ENCODE assay signal across 14 mouse cellular contexts in the genomic region with DNA sequence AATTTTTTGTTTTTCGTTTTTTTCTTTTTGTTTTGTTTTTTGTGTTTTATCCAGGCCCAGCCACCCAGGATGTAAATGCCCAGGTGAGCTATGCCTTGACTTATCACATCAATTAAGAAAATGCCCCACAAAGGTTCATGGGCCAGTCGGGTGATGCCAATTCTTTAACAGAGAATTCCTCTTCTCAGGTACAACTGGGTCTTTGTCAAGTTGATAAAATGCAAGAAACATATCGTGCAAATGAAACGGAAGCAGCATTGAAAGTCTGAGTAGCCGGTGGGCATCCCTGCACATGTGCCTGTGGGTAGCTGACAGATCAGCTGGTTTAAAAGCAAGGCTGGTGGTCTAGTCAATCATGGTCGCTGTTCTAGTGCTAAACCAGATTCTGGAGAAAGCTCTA. TPM values are rescaled to one million over a fixed set of nuclear protein-coding genes. Genes with fewer than 3 reads are reported as not detected.
A peak's percentile ranks its signal among the peaks of the same experiment; 100 is the strongest.
DNase-seq lines count a peak whose midpoint lies in the region; ATAC-seq and TF ChIP-seq lines count a peak whose summit lies in the region.
"Not testable (repeated sequence)": the region's sequence is repeated elsewhere in the genome, so short reads cannot be mapped to it uniquely, and the experiment has no call there.
"Had no signal": no experiment of that assay in that cellular context is flagged by ENCODE, and none has a peak within 500 bp of the region (broad histone marks: within the 10 kb centered on the region; RNA-seq: fewer than 3 reads in every experiment).

No protein-coding gene starts in this region.

- H3K9ac ChIP-seq in forebrain, embryonic 15.5 days (replicated peaks); heart, postnatal 0 days (replicated peaks; ENCODE audit: low read depth, low read length); limb, embryonic 12.5 days (replicated peaks); midbrain, embryonic 12.5 days (replicated peaks): not testable (repeated sequence)

- not testable (repeated sequence) for H3K4me2 ChIP-seq in forebrain, embryonic 15.5 days (replicated peaks); heart, postnatal 0 days (ENCODE audit: low read depth, low read length); limb, embryonic 12.5 days; midbrain, embryonic 12.5 days (replicated peaks)

- not testable (repeated sequence) for H3K4me1 ChIP-seq in forebrain, embryonic 15.5 days; heart, postnatal 0 days (ENCODE audit: control insufficient read depth, insufficient read depth); limb, embryonic 12.5 days (replicated peaks); midbrain, embryonic 12.5 days

- H3K4me3 ChIP-seq in forebrain, embryonic 15.5 days; heart, postnatal 0 days (ENCODE audit: low read depth, low read length); limb, embryonic 12.5 days (replicated peaks); midbrain, embryonic 12.5 days: not testable (repeated sequence)

- WGBS in forebrain, embryonic 15.5 days = 65% methylated on average over 6 of the region's 6 CpGs
- WGBS in heart, postnatal 0 days = 59% methylated on average over 5 of the region's 6 CpGs
- WGBS in limb, embryonic 12.5 days = 68% methylated on average over 6 of the region's 6 CpGs
- WGBS in midbrain, embryonic 12.5 days = 63% methylated on average over 6 of the region's 6 CpGs

- H3K27me3 ChIP-seq in forebrain, embryonic 15.5 days; heart, postnatal 0 days (ENCODE audit: control insufficient read depth, insufficient read depth, low read length); limb, embryonic 12.5 days; midbrain, embryonic 12.5 days: not testable (repeated sequence)

- DNase-seq in T-cell, adult 2 months (ENCODE audit: low spot score) = peak; percentile 6
- DNase-seq in heart, postnatal 0 days (ENCODE audit: low spot score) = not testable (repeated sequence)
- DNase-seq in kidney, adult 9 months = peak; percentile 19
- peak; percentile 6 to 14 for DNase-seq in spleen, postnatal 14 days (ENCODE audit: low spot score in 2 of 2)
- DNase-seq in urinary bladder, adult 2 months (ENCODE audit: low spot score) = peak; percentile 26

- TF ChIP-seq EP300 in heart, postnatal 0 days (IDR thresholded peaks at IDR 0.05; ENCODE audit: low read depth) = not testable (repeated sequence)

- H3K9me3 ChIP-seq in forebrain, embryonic 15.5 days = peaks cover 17% of the 10 kb centered on the region
- H3K9me3 ChIP-seq in heart, postnatal 0 days (replicated peaks; ENCODE audit: control insufficient read depth, low read length) = not testable (repeated sequence)
- H3K9me3 ChIP-seq in limb, embryonic 12.5 days = peaks cover 21% of the 10 kb centered on the region
- peaks cover 18% of the 10 kb centered on the region for H3K9me3 ChIP-seq in midbrain, embryonic 12.5 days

- H3K27ac ChIP-seq in forebrain, embryonic 15.5 days (replicated peaks); heart, postnatal 0 days (ENCODE audit: low read depth); limb, embryonic 12.5 days; midbrain, embryonic 12.5 days (replicated peaks): not testable (repeated sequence)

- not testable (repeated sequence) for H3K36me3 ChIP-seq in forebrain, embryonic 15.5 days; heart, postnatal 0 days (replicated peaks; ENCODE audit: control insufficient read depth, insufficient read depth, low read length); limb, embryonic 12.5 days; midbrain, embryonic 12.5 days

- ATAC-seq in forebrain, embryonic 15.5 days (replicated peaks) = peak; percentile 60
- ATAC-seq in heart, postnatal 0 days (ENCODE audit: insufficient read depth, low read depth) = peak; percentile 41; the same call in 1 of the 2 replicates
- ATAC-seq in limb, embryonic 12.5 days (ENCODE audit: insufficient number of reproducible peaks, insufficient read depth, low FRiP score, low TSS enrichment, low read depth) = peak; percentile 52; the same call in 1 of the 2 replicates
- peak; percentile 68; the same call in 1 of the 2 replicates for ATAC-seq in midbrain, embryonic 12.5 days (ENCODE audit: low FRiP score, low read depth)

- TF ChIP-seq CTCF in heart, postnatal 0 days (IDR thresholded peaks at IDR 0.05; ENCODE audit: low read depth) = not testable (repeated sequence)

RNA-seq across cellular contexts. Expression of gene Speer4d, which starts 12.2 kb away (rescaled TPM):
- not detected in 2 replicates for polyA plus RNA-seq in forebrain, embryonic 15.5 days (2015; fragmentation: Nextera tagmentation; extraction: Ambion mirVana)
- total RNA-seq in heart, postnatal 0 days (2014; rRNA removed; ENCODE audit: low replicate concordance) = not detected in 2 replicates
- polyA plus RNA-seq in heart, postnatal 0 days (2015; fragmentation: Nextera tagmentation; extraction: Ambion mirVana) = not detected in 2 replicates
- polyA plus RNA-seq in limb, embryonic 12.5 days (2016; fragmentation: Nextera tagmentation; extraction: Ambion mirVana) = not detected in 2 replicates
- polyA plus RNA-seq in midbrain, embryonic 12.5 days (2016; fragmentation: Nextera tagmentation; extraction: Ambion mirVana) = not detected in 2 replicates
- not detected in 2 replicates for polyA plus RNA-seq in urinary bladder, adult 2 months (2012; rRNA removed)
- total RNA-seq: granulocyte monocyte progenitor cell, adult 5-6 weeks; layer of hippocampus, postnatal 36 days had no signal
- polyA plus RNA-seq: cortical plate, adult 2 months; inflammation-experienced regulatory T-cells, adult 6 months; midbrain, embryonic 16.5 days; spleen, adult 2 months had no signal

RNA-seq across cellular contexts. Expression of gene Gm21083, which starts 29.5 kb away (rescaled TPM):
- not detected in 2 replicates for polyA plus RNA-seq in forebrain, embryonic 15.5 days (2015; fragmentation: Nextera tagmentation; extraction: Ambion mirVana)
- 0.23 TPM in 1 of 2 replicates, not detected in the other for total RNA-seq in heart, postnatal 0 days (2014; rRNA removed; ENCODE audit: low replicate concordance)
- polyA plus RNA-seq in heart, postnatal 0 days (2015; fragmentation: Nextera tagmentation; extraction: Ambion mirVana) = 0.12 TPM in 1 of 2 replicates, not detected in the other
- not detected in 2 replicates for polyA plus RNA-seq in limb, embryonic 12.5 days (2016; fragmentation: Nextera tagmentation; extraction: Ambion mirVana)
- polyA plus RNA-seq in midbrain, embryonic 12.5 days (2016; fragmentation: Nextera tagmentation; extraction: Ambion mirVana) = not detected in 2 replicates
- 0.18 TPM in 1 of 2 replicates, not detected in the other for polyA plus RNA-seq in urinary bladder, adult 2 months (2012; rRNA removed)
- total RNA-seq: granulocyte monocyte progenitor cell, adult 5-6 weeks; layer of hippocampus, postnatal 36 days had no signal
- polyA plus RNA-seq: cortical plate, adult 2 months; inflammation-experienced regulatory T-cells, adult 6 months; midbrain, embryonic 16.5 days; spleen, adult 2 months had no signal

RNA-seq across cellular contexts. Expression of gene 4930572O03Rik, which starts 50.2 kb away (rescaled TPM):
- polyA plus RNA-seq in forebrain, embryonic 15.5 days (2015; fragmentation: Nextera tagmentation; extraction: Ambion mirVana) = not detected in 2 replicates
- not detected in 2 replicates for total RNA-seq in heart, postnatal 0 days (2014; rRNA removed; ENCODE audit: low replicate concordance)
- not detected in 2 replicates for polyA plus RNA-seq in heart, postnatal 0 days (2015; fragmentation: Nextera tagmentation; extraction: Ambion mirVana)
- not detected in 2 replicates for polyA plus RNA-seq in limb, embryonic 12.5 days (2016; fragmentation: Nextera tagmentation; extraction: Ambion mirVana)
- polyA plus RNA-seq in midbrain, embryonic 12.5 days (2016; fragmentation: Nextera tagmentation; extraction: Ambion mirVana) = not detected in 2 replicates
- not detected in 2 replicates for polyA plus RNA-seq in urinary bladder, adult 2 months (2012; rRNA removed)
- total RNA-seq: granulocyte monocyte progenitor cell, adult 5-6 weeks; layer of hippocampus, postnatal 36 days had no signal
- polyA plus RNA-seq: cortical plate, adult 2 months; inflammation-experienced regulatory T-cells, adult 6 months; midbrain, embryonic 16.5 days; spleen, adult 2 months had no signal
